Mouse (Mus musculus) ES-E14 (cell line): ENCODE measurements at regions not wholly inside any gene's neighbourhood (a gene's known extent, or its start where the extent isn't known, plus 50 kb on each side); places are given as distances from the start of the nearest gene placed in this dataset.

Experiments used
- DNase-seq: peaks from one replicate; pipeline ENCODE4 v3.0.0-alpha.2; 2013; ENCODE audit warnings: low read depth, low spot score
- H3K27ac ChIP-seq: 2 replicates; pipeline ENCODE4 v1.5.1; 2012; ENCODE audit warnings: low read depth, mild to moderate bottlenecking, low read length, moderate library complexity, mixed read lengths; ENCODE audit not compliant: poor library complexity, insufficient read depth, severe bottlenecking
- H3K36me3 ChIP-seq: 2 replicates; pipeline ENCODE4 v1.6.1; 2012; ENCODE audit warnings: mild to moderate bottlenecking, low read length, moderate library complexity, mixed read lengths; ENCODE audit not compliant: control insufficient read depth, poor library complexity, insufficient read depth, severe bottlenecking
- H3K4me1 ChIP-seq, 2 experiments: fragments of 150-350 bp in 1 of 2; sonication (generic) in 1 of 2; 2 replicates each; pipeline ENCODE4 v1.6.1; 2012; ENCODE audit warnings: low read length in 2 of 2, mild to moderate bottlenecking in 1 of 2, mixed read lengths in 1 of 2; ENCODE audit not compliant: control insufficient read depth in 2 of 2, insufficient read depth in 2 of 2, poor library complexity in 1 of 2
- H3K4me3 ChIP-seq, 2 experiments: fragments of 150-350 bp in 1 of 2; sonication (generic) in 1 of 2; 2 replicates each; pipeline ENCODE4 v1.5.1; 2012; ENCODE audit warnings: low read length in 2 of 2, low read depth in 1 of 2, mild to moderate bottlenecking in 1 of 2, mixed read lengths in 1 of 2; ENCODE audit not compliant: insufficient read depth in 1 of 2, poor library complexity in 1 of 2, severe bottlenecking in 1 of 2
- H3K9ac ChIP-seq: 2 replicates; pipeline ENCODE4 v1.6.1; 2012; ENCODE audit warnings: low read depth, mild to moderate bottlenecking, low read length, mixed read lengths; ENCODE audit not compliant: poor library complexity, insufficient read depth, severe bottlenecking
- H3K9me3 ChIP-seq: fragments of 150-350 bp; sonication (generic); 2 replicates; pipeline ENCODE4 v1.6.1; 2012; ENCODE audit warnings: low read depth, mild to moderate bottlenecking, low read length; ENCODE audit not compliant: control insufficient read depth, insufficient read depth
- CHD2 ChIP-seq: IDR thresholded peaks from 2 replicates; pipeline ENCODE4 v1.6.1; 2014; ENCODE audit warnings: mild to moderate bottlenecking, low read depth, low read length, inconsistent platforms
- HCFC1 ChIP-seq: IDR thresholded peaks from 2 replicates; pipeline ENCODE4 v1.6.1; 2012; ENCODE audit warnings: low read length, inconsistent platforms, borderline replicate concordance; ENCODE audit not compliant: insufficient read depth
- MAFK ChIP-seq: IDR thresholded peaks from 2 replicates; pipeline ENCODE4 v1.6.1; 2014; ENCODE audit warnings: mild to moderate bottlenecking, low read depth, low read length, inconsistent platforms; ENCODE audit not compliant: insufficient read depth
- ZC3H11A ChIP-seq: IDR thresholded peaks from 2 replicates; pipeline ENCODE4 v1.6.1; 2012; ENCODE audit warnings: low read depth, mild to moderate bottlenecking, inconsistent platforms, low read length, borderline replicate concordance
- ZNF384 ChIP-seq: IDR thresholded peaks from 2 replicates; pipeline ENCODE4 v1.6.1; 2012; ENCODE audit warnings: low read depth, low read length, inconsistent platforms
- in situ Hi-C, 2 experiments: fragments of 600-800 bp; cut with MboI; formaldehyde crosslinking; loops; one replicate each; pipeline ENCODE4 v1.15.1; 2025; ENCODE audit warnings: low sequenced_read_pairs in 2 of 2, inconsistent platforms in 1 of 2; ENCODE audit not compliant: unreplicated experiment in 2 of 2

DNA sequence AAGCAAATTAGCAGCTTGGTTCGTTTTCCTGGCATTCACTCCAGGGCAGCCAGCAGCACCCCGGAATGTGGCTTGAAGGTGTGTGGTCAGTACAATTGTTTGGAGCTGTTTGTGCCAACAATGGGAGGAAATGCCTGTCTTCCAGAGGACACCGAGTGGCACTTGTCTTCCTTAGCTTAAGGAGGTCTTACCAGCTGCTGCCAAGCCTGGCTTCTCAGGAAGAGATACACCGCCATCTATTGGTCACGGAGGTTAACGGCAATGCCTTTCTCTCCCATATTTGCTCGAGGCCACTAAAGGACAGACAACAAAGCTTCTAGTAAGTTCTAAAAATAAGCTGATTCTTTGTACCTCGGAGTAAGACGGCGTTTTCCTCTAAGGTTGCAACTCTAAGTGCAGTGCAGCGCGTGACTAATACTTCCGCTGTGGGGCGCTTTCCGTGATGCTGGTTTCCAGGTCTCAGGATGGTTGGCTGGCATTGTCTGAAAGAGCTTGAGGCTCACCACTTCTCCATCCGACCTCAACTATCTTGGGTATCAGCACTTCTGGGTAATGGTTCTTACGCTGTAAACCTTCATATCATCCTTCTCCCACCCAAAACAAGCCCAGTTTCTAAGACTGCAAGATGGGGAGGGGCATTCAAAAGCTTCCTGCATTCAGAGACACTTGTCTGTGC is 145.2 kb downstream of the Psat1 start:
- Histone ChIP-seq H3K36me3 (no peaks in the 10 kb centered on the region), H3K9me3 (no peaks in the 10 kb centered on the region), H3K4me3 (no peak overlapping the region), H3K4me1 (no peaks in the 10 kb centered on the region), H3K27ac (no peak overlapping the region), H3K9ac (no peak overlapping the region)
- in situ Hi-C loops, result no loop called here
- TF ChIP-seq ZC3H11A (no peak; the same call in 1 of the 2 replicates), HCFC1 (no peak), CHD2 (no peak), ZNF384 (no peak), MAFK (no peak)
- peak; percentile 67 for DNase-seq

DNA sequence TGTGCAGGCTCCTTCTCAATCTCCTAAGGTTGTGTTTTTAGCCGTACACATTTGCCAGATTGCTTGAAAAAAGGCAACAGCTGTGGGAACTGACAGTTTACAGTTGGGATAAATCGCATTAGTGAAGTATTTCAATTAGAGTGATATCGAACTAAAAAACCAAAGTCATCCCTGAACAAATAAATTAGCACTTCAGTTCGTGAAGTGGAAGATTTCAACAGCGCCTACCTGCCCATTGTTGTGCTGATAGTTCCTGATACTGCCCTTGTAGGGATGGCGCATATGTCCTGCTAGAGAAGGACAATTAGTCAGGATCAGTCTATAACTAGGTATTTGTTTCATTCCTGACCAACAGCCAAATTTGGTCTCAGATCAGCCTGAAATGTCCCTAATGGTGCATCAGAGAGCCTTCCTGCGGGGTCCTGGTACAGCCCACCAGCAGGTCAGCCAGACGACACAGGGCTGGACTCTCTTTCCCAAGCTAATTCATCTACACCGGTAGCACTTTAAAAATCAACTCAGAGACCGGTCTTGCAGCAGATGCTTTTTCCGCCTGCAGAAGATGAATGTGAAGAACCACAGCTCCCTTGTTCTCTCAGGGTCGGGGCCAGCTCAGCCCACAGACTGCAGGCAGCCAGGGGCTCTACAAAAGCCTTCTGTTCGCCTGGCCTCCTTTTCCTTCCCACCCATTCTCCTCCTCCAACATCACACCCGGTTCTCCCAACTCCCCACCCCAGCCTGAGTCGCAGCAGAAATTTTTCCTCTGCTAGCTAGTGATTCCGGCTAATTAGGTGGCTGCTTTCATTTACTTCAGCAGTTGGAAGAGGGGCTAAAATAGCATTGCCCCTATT is 146.1 kb downstream of the Psat1 start:
- Histone ChIP-seq H3K27ac (no peak overlapping the region), H3K9me3 (no peaks in the 10 kb centered on the region), H3K4me1 (no peaks in the 10 kb centered on the region), H3K36me3 (no peaks in the 10 kb centered on the region), H3K9ac (no peak overlapping the region), H3K4me3 (no peak overlapping the region)
- DNase-seq, result no peak
- TF ChIP-seq CHD2 (no peak), ZC3H11A (no peak), ZNF384 (no peak)
- in situ Hi-C loops, result no loop called here

DNA sequence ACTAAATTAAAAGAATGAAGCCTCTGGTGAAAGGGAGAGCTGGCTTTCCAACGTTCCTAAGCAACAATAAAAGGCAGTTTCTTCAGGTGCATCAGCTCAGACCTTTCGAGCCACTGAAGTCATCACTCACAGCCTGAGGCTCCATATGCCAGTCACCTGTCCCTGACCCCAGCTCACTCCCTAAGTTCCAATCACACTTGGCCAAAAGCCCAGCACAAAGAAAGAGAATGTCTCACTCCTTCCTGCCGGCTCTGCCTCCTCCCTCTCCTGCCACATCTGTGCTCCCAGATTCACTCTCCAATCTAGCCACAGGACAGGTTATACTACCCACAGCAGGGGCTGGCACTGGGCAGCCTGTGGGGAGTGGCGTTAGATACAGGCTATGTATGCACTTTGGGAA is 150.7 kb downstream of the Psat1 start:
- in situ Hi-C loops, result no loop called here

DNA sequence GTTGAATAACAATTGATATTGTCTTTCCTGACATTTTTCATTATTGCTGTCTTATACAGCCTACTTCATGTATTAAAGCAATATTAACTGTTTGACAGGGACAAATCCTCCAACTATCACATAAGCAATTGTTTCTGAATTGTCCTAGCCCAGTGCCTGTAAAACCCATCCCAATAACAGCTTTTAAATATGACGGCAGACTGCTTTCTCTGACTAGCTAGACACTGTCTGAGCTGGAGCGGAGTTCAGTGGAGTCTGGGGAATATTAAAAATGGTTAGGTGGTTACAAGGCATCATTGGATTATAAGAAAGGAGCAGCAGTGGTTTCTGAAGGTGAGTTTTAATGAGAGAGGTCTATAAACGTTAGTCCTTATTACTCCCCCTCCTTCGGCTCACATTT is 155.2 kb downstream of the Psat1 start:
- Histone ChIP-seq H3K4me1 (no peaks in the 10 kb centered on the region), H3K27ac (no peak overlapping the region), H3K9me3 (no peaks in the 10 kb centered on the region), H3K36me3 (no peaks in the 10 kb centered on the region), H3K4me3 (no peak overlapping the region), H3K9ac (no peak overlapping the region)
- in situ Hi-C loops, result no loop called here
- TF ChIP-seq ZNF384 (no peak), CHD2 (no peak), ZC3H11A (no peak), HCFC1 (no peak), MAFK (no peak)
- DNase-seq, result no peak

More for the DNA sequence above, 150.7 kb downstream of the Psat1 start:
- no peak overlapping the region for H3K27ac ChIP-seq
- TF ChIP-seq MAFK (no peak), CHD2 (no peak), HCFC1 (no peak), ZNF384 (no peak), ZC3H11A (no peak)
- H3K36me3 ChIP-seq, result no peaks in the 10 kb centered on the region
- H3K9ac ChIP-seq, result no peak overlapping the region
- no peak for DNase-seq
- H3K4me1 ChIP-seq, result no peaks in the 10 kb centered on the region
- no peaks in the 10 kb centered on the region for H3K9me3 ChIP-seq
- H3K4me3 ChIP-seq, result no peak overlapping the region
